Mouse (Mus musculus): Measurements from ENCODE around the gene Bpifb4. TPM values are rescaled to one million over a fixed set of nuclear protein-coding genes. Genes with fewer than 3 reads are reported as not detected.

Gene Bpifb4
- not detected in 4 replicates for total RNA-seq (2023)

GRCm38 (mm10) chr2:153937843-153938242, at the start of gene Bpifb4:
Bpifb4 (plus strand) TSS chr2:153938212.

GRCm38 (mm10) chr2:153900088-153900487, 37.9 kb upstream of the Bpifb4 start, which contains the start of gene Bpifb6:
Bpifb6 (plus strand) TSS chr2:153900388.

GRCm38 (mm10) chr2:153917930-153918329, 20.1 kb upstream of the Bpifb4 start, which contains the start of gene Bpifb3:
Bpifb3 (plus strand) TSS chr2:153918230.

GRCm38 (mm10) chr2:153974582-153974981, 36.6 kb downstream of the Bpifb4 start, which contains the start of gene Bpifa6:
Bpifa6 (plus strand) TSS chr2:153974945.

GRCm38 (mm10) chr2:154007965-154008364, 70.0 kb downstream of the Bpifb4 start, which contains the start of gene Bpifa2:
Bpifa2 (plus strand) TSS chr2:154008265.

Other genes with a start within 250 kb of the Bpifb4 start
- gene Dnmt3c, start 241.6 kb upstream of the Bpifb4 start, total RNA-seq (2023) = not detected in 4 replicates
- gene Mapre1, start 196.9 kb upstream of the Bpifb4 start, total RNA-seq (2023) = 148 to 157 TPM (median 152 TPM) in 4 replicates
- 1.0 to 1.3 TPM (median 1.2 TPM) in 4 replicates for gene Efcab8, start 158.3 kb upstream of the Bpifb4 start, total RNA-seq (2023)
- gene Sun5, start 67.1 kb upstream of the Bpifb4 start, total RNA-seq (2023) = not detected in 4 replicates
- not detected in 4 replicates for gene Bpifb2, start 63.2 kb upstream of the Bpifb4 start, total RNA-seq (2023)
- gene Bpifb6, start 37.8 kb upstream of the Bpifb4 start, total RNA-seq (2023) = not detected in 4 replicates
- gene Bpifb3, start 20.0 kb upstream of the Bpifb4 start, total RNA-seq (2023) = not detected in 4 replicates
- not detected in 4 replicates for gene Bpifa6, start 36.7 kb downstream of the Bpifb4 start, total RNA-seq (2023)
- not detected in 4 replicates for gene Bpifa2, start 70.1 kb downstream of the Bpifb4 start, total RNA-seq (2023)
- gene Bpifa3, start 192.1 kb downstream of the Bpifb4 start, total RNA-seq (2023) = not detected in 4 replicates
- not detected in 4 replicates for gene Bpifa1, start 204.7 kb downstream of the Bpifb4 start, total RNA-seq (2023)
- gene Bpifa5, start 224.4 kb downstream of the Bpifb4 start, total RNA-seq (2023) = not detected in 4 replicates

Data from B cell, adult 62 days (primary cell).